Mouse (Mus musculus) ES-E14 (cell line): ENCODE data around the gene Flrt2. TPM values are rescaled to one million over a fixed set of nuclear protein-coding genes. Genes with fewer than 3 reads are reported as not detected.

ENCODE experiments used
- DNase-seq: peaks from one replicate; pipeline ENCODE4 v3.0.0-alpha.2; 2013; ENCODE audit warnings: low read depth, low spot score
- H3K27ac ChIP-seq: 2 replicates; pipeline ENCODE4 v1.5.1; 2012; ENCODE audit warnings: low read depth, mild to moderate bottlenecking, low read length, moderate library complexity, mixed read lengths; ENCODE audit not compliant: poor library complexity, insufficient read depth, severe bottlenecking
- H3K36me3 ChIP-seq: 2 replicates; pipeline ENCODE4 v1.6.1; 2012; ENCODE audit warnings: mild to moderate bottlenecking, low read length, moderate library complexity, mixed read lengths; ENCODE audit not compliant: control insufficient read depth, poor library complexity, insufficient read depth, severe bottlenecking
- H3K4me1 ChIP-seq, 2 experiments: fragments of 150-350 bp in 1 of 2; sonication (generic) in 1 of 2; 2 replicates each; pipeline ENCODE4 v1.6.1; 2012; ENCODE audit warnings: low read length in 2 of 2, mild to moderate bottlenecking in 1 of 2, mixed read lengths in 1 of 2; ENCODE audit not compliant: control insufficient read depth in 2 of 2, insufficient read depth in 2 of 2, poor library complexity in 1 of 2
- H3K4me3 ChIP-seq, 2 experiments: fragments of 150-350 bp in 1 of 2; sonication (generic) in 1 of 2; 2 replicates each; pipeline ENCODE4 v1.5.1; 2012; ENCODE audit warnings: low read length in 2 of 2, low read depth in 1 of 2, mild to moderate bottlenecking in 1 of 2, mixed read lengths in 1 of 2; ENCODE audit not compliant: insufficient read depth in 1 of 2, poor library complexity in 1 of 2, severe bottlenecking in 1 of 2
- H3K9ac ChIP-seq: 2 replicates; pipeline ENCODE4 v1.6.1; 2012; ENCODE audit warnings: low read depth, mild to moderate bottlenecking, low read length, mixed read lengths; ENCODE audit not compliant: poor library complexity, insufficient read depth, severe bottlenecking
- H3K9me3 ChIP-seq: fragments of 150-350 bp; sonication (generic); 2 replicates; pipeline ENCODE4 v1.6.1; 2012; ENCODE audit warnings: low read depth, mild to moderate bottlenecking, low read length; ENCODE audit not compliant: control insufficient read depth, insufficient read depth
- CHD2 ChIP-seq: IDR thresholded peaks from 2 replicates; pipeline ENCODE4 v1.6.1; 2014; ENCODE audit warnings: mild to moderate bottlenecking, low read depth, low read length, inconsistent platforms
- HCFC1 ChIP-seq: IDR thresholded peaks from 2 replicates; pipeline ENCODE4 v1.6.1; 2012; ENCODE audit warnings: low read length, inconsistent platforms, borderline replicate concordance; ENCODE audit not compliant: insufficient read depth
- MAFK ChIP-seq: IDR thresholded peaks from 2 replicates; pipeline ENCODE4 v1.6.1; 2014; ENCODE audit warnings: mild to moderate bottlenecking, low read depth, low read length, inconsistent platforms; ENCODE audit not compliant: insufficient read depth
- ZC3H11A ChIP-seq: IDR thresholded peaks from 2 replicates; pipeline ENCODE4 v1.6.1; 2012; ENCODE audit warnings: low read depth, mild to moderate bottlenecking, inconsistent platforms, low read length, borderline replicate concordance
- ZNF384 ChIP-seq: IDR thresholded peaks from 2 replicates; pipeline ENCODE4 v1.6.1; 2012; ENCODE audit warnings: low read depth, low read length, inconsistent platforms
- in situ Hi-C, 2 experiments: fragments of 600-800 bp; cut with MboI; formaldehyde crosslinking; loops; one replicate each; pipeline ENCODE4 v1.15.1; 2025; ENCODE audit warnings: low sequenced_read_pairs in 2 of 2, inconsistent platforms in 1 of 2; ENCODE audit not compliant: unreplicated experiment in 2 of 2
- total RNA-seq: library from RNA; depleted of rRNA; stranded (reverse); fragments of 300-350 nt; gene quantifications from 2 replicates; pipeline ENCODE4 v1.2.3, GENCODE M21; 2012

The Flrt2 gene
- total RNA-seq, 1 experiment = 10.3 TPM

DNA sequence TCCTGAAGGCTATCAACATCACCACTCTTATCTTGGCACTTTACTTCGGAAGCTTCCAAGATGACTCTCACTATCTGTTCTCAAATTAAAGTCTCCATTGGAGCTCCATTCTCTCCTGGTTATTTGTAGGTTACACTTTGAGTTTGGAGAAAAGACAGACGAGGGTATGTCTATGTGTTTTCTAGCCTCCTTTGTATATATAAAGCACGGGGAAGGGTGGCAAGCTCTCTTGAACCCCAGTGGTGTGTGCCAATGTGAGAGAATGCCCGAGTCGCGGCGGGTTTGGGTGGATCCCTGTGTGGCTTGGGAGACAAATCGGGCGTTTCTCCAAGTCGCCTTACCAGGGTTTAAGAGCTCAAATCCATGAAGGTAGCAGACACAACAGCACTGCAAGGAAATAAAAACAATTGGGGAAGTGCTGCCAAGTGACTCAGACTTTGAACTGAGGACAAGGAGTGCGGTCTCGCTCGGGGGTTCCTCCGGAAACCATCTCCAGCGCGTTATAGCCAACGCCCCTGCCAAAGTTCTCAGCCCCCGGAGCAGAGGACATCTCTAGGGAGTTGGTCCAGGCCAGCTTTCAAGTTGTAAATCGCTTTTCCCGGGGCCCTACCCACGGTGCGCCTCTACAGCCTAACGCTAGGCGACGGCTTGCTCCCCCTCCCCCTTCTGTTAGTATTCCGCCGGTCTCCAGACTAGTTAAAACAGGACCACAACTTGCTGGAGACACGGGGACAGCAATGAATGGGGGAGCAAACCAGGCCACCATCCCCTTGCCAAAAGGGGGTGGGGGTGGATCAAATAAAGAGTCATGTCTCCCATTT lies 1.8 kb downstream of the Flrt2 start:
- in situ Hi-C loops = no loop called here
- TF ChIP-seq ZC3H11A (no peak), MAFK (no peak), HCFC1 (no peak), CHD2 (no peak), ZNF384 (no peak)
- no peak for DNase-seq
- no peak overlapping the region for H3K9ac ChIP-seq
- H3K4me1 ChIP-seq = peaks cover 0 to 2% of the 10 kb centered on the region in 2 experiments; a peak in 1 of 4 replicates
- no peaks in the 10 kb centered on the region for H3K9me3 ChIP-seq
- peak overlapping the region; percentile 1 to 65; a peak in 3 of 4 replicates for H3K4me3 ChIP-seq
- H3K27ac ChIP-seq = no peak overlapping the region
- H3K36me3 ChIP-seq = no peaks in the 10 kb centered on the region

GRCm38 (mm10) chr12:95694507-95694906 lies 2.5 kb downstream of the Flrt2 start:
- Histone ChIP-seq H3K36me3 (no peaks in the 10 kb centered on the region), H3K9me3 (no peaks in the 10 kb centered on the region), H3K4me3 (peak overlapping the region; percentile 32 to 65; a peak in 3 of 4 replicates), H3K4me1 (peaks cover 0 to 2% of the 10 kb centered on the region in 2 experiments; a peak in 1 of 4 replicates), H3K9ac (no peak overlapping the region), H3K27ac (no peak overlapping the region)
- TF ChIP-seq ZNF384 (no peak), CHD2 (no peak), HCFC1 (no peak), ZC3H11A (no peak), MAFK (no peak)
- in situ Hi-C loops = no loop called here
- no peak for DNase-seq

DNA sequence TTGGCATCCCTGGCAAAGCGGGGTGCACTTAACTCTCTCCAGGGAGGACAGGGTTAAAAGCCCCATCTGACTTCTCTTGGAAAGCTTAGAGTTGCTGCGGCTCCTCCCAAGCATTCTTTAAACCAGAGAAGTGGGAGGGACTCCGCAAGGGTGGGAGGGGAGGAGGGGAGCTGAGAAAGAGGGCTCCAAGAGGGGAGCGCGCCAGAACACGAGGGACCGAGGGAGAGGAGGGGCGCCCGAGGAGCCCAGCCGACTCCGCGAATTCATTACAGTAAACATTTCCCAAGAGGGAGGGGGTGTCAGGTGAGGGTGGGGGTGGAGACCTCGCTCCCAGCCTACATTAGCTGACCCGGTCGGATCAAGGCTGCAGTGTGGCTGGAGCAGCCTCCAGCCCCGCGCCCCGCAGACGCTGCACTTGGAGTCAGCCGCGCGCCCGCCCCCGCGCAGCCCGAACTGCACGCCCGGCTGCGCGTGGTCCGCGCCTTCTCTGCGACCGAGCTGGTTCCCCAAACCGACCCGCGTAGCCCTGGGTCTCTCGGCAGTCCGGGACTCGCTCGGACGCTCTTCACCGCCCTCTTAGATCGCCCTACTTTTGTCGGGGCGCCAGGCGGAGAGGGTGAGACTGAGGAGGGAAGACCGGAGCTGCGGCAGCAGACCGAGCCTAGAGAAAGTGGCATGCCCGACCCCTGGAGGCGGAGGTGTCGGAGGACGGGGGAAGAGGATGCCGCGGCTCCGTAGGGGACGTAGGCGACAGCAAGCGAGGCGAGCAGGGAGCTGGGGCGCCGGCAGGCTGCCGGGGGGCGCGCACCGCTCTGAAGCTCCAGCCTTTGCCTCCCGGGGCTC lies 3.2 kb downstream of the Flrt2 start:
- TF ChIP-seq HCFC1 (no peak), ZNF384 (no peak), ZC3H11A (no peak), MAFK (no peak), CHD2 (no peak)
- peak; percentile 73 for DNase-seq
- peak overlapping the region; percentile 83 for H3K9ac ChIP-seq
- in situ Hi-C loops = no loop called here
- H3K9me3 ChIP-seq = no peaks in the 10 kb centered on the region
- H3K36me3 ChIP-seq = no peaks in the 10 kb centered on the region
- H3K4me1 ChIP-seq = peaks cover 0 to 2% of the 10 kb centered on the region in 2 experiments; a peak in 1 of 4 replicates
- no peak overlapping the region for H3K27ac ChIP-seq
- peak overlapping the region; percentile 65 to 90 for H3K4me3 ChIP-seq

GRCm38 (mm10) chr12:95695834-95696521 lies 4.0 kb downstream of the Flrt2 start:
- Histone ChIP-seq H3K4me1 (peaks cover 0 to 2% of the 10 kb centered on the region in 2 experiments; a peak in 1 of 4 replicates), H3K36me3 (no peaks in the 10 kb centered on the region), H3K4me3 (peak overlapping the region; percentile 65 to 90), H3K9me3 (no peaks in the 10 kb centered on the region), H3K27ac (no peak overlapping the region), H3K9ac (peak overlapping the region; percentile 83)
- DNase-seq = no peak
- in situ Hi-C loops = no loop called here
- TF ChIP-seq HCFC1 = no peak
- TF ChIP-seq CHD2 = no peak
- TF ChIP-seq MAFK = no peak
- TF ChIP-seq ZC3H11A = no peak
- TF ChIP-seq ZNF384 = no peak
